Mouse (Mus musculus): Measurements from ENCODE around the gene Lsm7. TPM values are rescaled to one million over a fixed set of nuclear protein-coding genes. Genes with fewer than 3 reads are reported as not detected.

Gene Lsm7
- polyA plus RNA-seq, 1 experiment = 79.1 TPM

GRCm38 (mm10) chr10:80810084-80810483, 44.9 kb downstream of the Lsm7 start:
- H3K4me3 ChIP-seq (replicated peaks; ENCODE audit: extremely low read depth, low read depth, low read length) = no peak overlapping the region
- 11% methylated on average over 17 of the region's 20 CpGs for WGBS
- no peak for TF ChIP-seq CTCF (IDR thresholded peaks at IDR 0.05; ENCODE audit: insufficient read depth, low read length)
- TF ChIP-seq POLR2A (IDR thresholded peaks at IDR 0.05; ENCODE audit: borderline replicate concordance, extremely low read depth, low read depth, low read length) = no peak

GRCm38 (mm10) chr10:80808985-80809632, 45.9 kb downstream of the Lsm7 start:
- TF ChIP-seq CTCF (IDR thresholded peaks at IDR 0.05; ENCODE audit: insufficient read depth, low read length) (no peak), POLR2A (IDR thresholded peaks at IDR 0.05; ENCODE audit: borderline replicate concordance, extremely low read depth, low read depth, low read length) (no peak)
- H3K4me3 ChIP-seq (replicated peaks; ENCODE audit: extremely low read depth, low read depth, low read length) = no peak overlapping the region
- 0 out of 2 replicates have a peak, but pooled peaks cover 3% of the 10 kb centered on the region for H3K4me1 ChIP-seq (ENCODE audit: control insufficient read depth, insufficient read depth, low read length)
- no peak for DNase-seq
- WGBS = 10% methylated on average over 18 of the region's 18 CpGs

More at GRCm38 (mm10) chr10:80810084-80810483, 44.9 kb downstream of the Lsm7 start:
- no peak for DNase-seq
- 0 out of 2 replicates have a peak, but pooled peaks cover 3% of the 10 kb centered on the region for H3K4me1 ChIP-seq (ENCODE audit: control insufficient read depth, insufficient read depth, low read length)

GRCm38 (mm10) chr10:80808099-80808984, 46.7 kb downstream of the Lsm7 start:
- no peak for DNase-seq
- 0 out of 2 replicates have a peak, but pooled peaks cover 3% of the 10 kb centered on the region for H3K4me1 ChIP-seq (ENCODE audit: control insufficient read depth, insufficient read depth, low read length)
- H3K4me3 ChIP-seq (replicated peaks; ENCODE audit: extremely low read depth, low read depth, low read length) = no peak overlapping the region
- WGBS = 23% methylated on average over 40 of the region's 40 CpGs
- TF ChIP-seq CTCF (IDR thresholded peaks at IDR 0.05; ENCODE audit: insufficient read depth, low read length) = no peak

GRCm38 (mm10) chr10:80807057-80807627, 47.9 kb downstream of the Lsm7 start:
- Histone ChIP-seq H3K4me3 (replicated peaks; ENCODE audit: extremely low read depth, low read depth, low read length) (peak overlapping the region; percentile 58), H3K4me1 (ENCODE audit: control insufficient read depth, insufficient read depth, low read length) (0 out of 2 replicates have a peak, but pooled peaks cover 3% of the 10 kb centered on the region)
- WGBS = 2% methylated on average over 58 of the region's 58 CpGs
- peak; percentile 51 for DNase-seq
- TF ChIP-seq POLR2A (IDR thresholded peaks at IDR 0.05; ENCODE audit: borderline replicate concordance, extremely low read depth, low read depth, low read length) = no peak
- no peak for TF ChIP-seq CTCF (IDR thresholded peaks at IDR 0.05; ENCODE audit: insufficient read depth, low read length)

GRCm38 (mm10) chr10:80806341-80807056, 48.5 kb downstream of the Lsm7 start:
- 54% methylated on average over 34 of the region's 34 CpGs for WGBS
- no peak for DNase-seq
- Histone ChIP-seq H3K4me1 (ENCODE audit: control insufficient read depth, insufficient read depth, low read length) (0 out of 2 replicates have a peak, but pooled peaks cover 3% of the 10 kb centered on the region), H3K4me3 (replicated peaks; ENCODE audit: extremely low read depth, low read depth, low read length) (no peak overlapping the region)
- no peak for TF ChIP-seq CTCF (IDR thresholded peaks at IDR 0.05; ENCODE audit: insufficient read depth, low read length)
- TF ChIP-seq POLR2A (IDR thresholded peaks at IDR 0.05; ENCODE audit: borderline replicate concordance, extremely low read depth, low read depth, low read length) = no peak

- H3K4me1 ChIP-seq (ENCODE audit: control insufficient read depth, insufficient read depth, low read length) = 0 out of 2 replicates have a peak, but pooled peaks cover 3% of the 10 kb centered on the region
- 15% methylated on average over 3 of the region's 3 CpGs for WGBS
- peak; percentile 50; the same call in 1 of the 2 replicates for TF ChIP-seq CTCF (IDR thresholded peaks at IDR 0.05; ENCODE audit: insufficient read depth, low read length)
- no peak for TF ChIP-seq POLR2A (IDR thresholded peaks at IDR 0.05; ENCODE audit: borderline replicate concordance, extremely low read depth, low read depth, low read length)
- no peak overlapping the region for H3K4me3 ChIP-seq (replicated peaks; ENCODE audit: extremely low read depth, low read depth, low read length)
- DNase-seq = peak; percentile 68
Measured at GRCm38 (mm10) chr10:80805925-80806324, 49.1 kb downstream of the Lsm7 start.

GRCm38 (mm10) chr10:80805322-80805721, 49.7 kb downstream of the Lsm7 start:
- TF ChIP-seq CTCF (IDR thresholded peaks at IDR 0.05; ENCODE audit: insufficient read depth, low read length) (no peak), POLR2A (IDR thresholded peaks at IDR 0.05; ENCODE audit: borderline replicate concordance, extremely low read depth, low read depth, low read length) (no peak)
- H3K4me3 ChIP-seq (replicated peaks; ENCODE audit: extremely low read depth, low read depth, low read length) = no peak overlapping the region
- DNase-seq = no peak
- 0 out of 2 replicates have a peak, but pooled peaks cover 3% of the 10 kb centered on the region for H3K4me1 ChIP-seq (ENCODE audit: control insufficient read depth, insufficient read depth, low read length)
- WGBS = 91% methylated on average over 5 of the region's 5 CpGs

- WGBS = 77% methylated on average over 6 of the region's 6 CpGs
- Histone ChIP-seq H3K4me3 (replicated peaks; ENCODE audit: extremely low read depth, low read depth, low read length) (no peak within 1 kb of the TSS), H3K4me1 (ENCODE audit: control insufficient read depth, insufficient read depth, low read length) (peaks cover 5% of the 10 kb centered on the region; the same call in 1 of the 2 replicates)
- DNase-seq = no peak
- TF ChIP-seq CTCF (IDR thresholded peaks at IDR 0.05; ENCODE audit: insufficient read depth, low read length) (no peak), POLR2A (IDR thresholded peaks at IDR 0.05; ENCODE audit: borderline replicate concordance, extremely low read depth, low read depth, low read length) (no peak)
Measured at GRCm38 (mm10) chr10:80804916-80805315, 50.1 kb downstream of the Lsm7 start, which contains the start of gene Amh. Amh (plus strand) TSS chr10:80805243.

- Histone ChIP-seq H3K4me1 (ENCODE audit: control insufficient read depth, insufficient read depth, low read length) (peaks cover 10% of the 10 kb centered on the region), H3K4me3 (replicated peaks; ENCODE audit: extremely low read depth, low read depth, low read length) (no peak overlapping the region)
- 96% methylated on average over 2 of the region's 2 CpGs for WGBS
- TF ChIP-seq CTCF (IDR thresholded peaks at IDR 0.05; ENCODE audit: insufficient read depth, low read length) (no peak), POLR2A (IDR thresholded peaks at IDR 0.05; ENCODE audit: borderline replicate concordance, extremely low read depth, low read depth, low read length) (no peak)
- no peak for DNase-seq
Measured at GRCm38 (mm10) chr10:80804340-80804739, 50.7 kb downstream of the Lsm7 start.

Data from lung, adult 2 months (tissue).